Mouse (Mus musculus): ENCODE data around the gene Zfp704.

GRCm38 (mm10) chr3:9588635-9589034 lies 21.2 kb downstream of the Zfp704 start:
- TF ChIP-seq CTCF (IDR thresholded peaks at IDR 0.05; ENCODE audit: extremely low read depth, insufficient read depth, insufficient read length, insufficient replicate concordance) (no peak), POLR2A (IDR thresholded peaks at IDR 0.05; ENCODE audit: low read depth, low read length) (no peak)

Measured in spleen, adult 2 months (tissue).